Mouse (Mus musculus): ENCODE data around the gene Msh6. TPM values are rescaled to one million over a fixed set of nuclear protein-coding genes. Genes with fewer than 3 reads are reported as not detected.
"Not testable (repeated sequence)": the region's sequence is repeated elsewhere in the genome, so short reads cannot be mapped to it uniquely, and the experiment has no call there.

Gene Msh6
- 82.3 and 85.9 TPM in 2 replicates for total RNA-seq (2014; fragmentation: Nextera tagmentation)
- total RNA-seq (2017): 101 and 118 TPM in 2 replicates
- polyA plus RNA-seq (2012): 27.0 and 27.7 TPM in 2 replicates

DNA sequence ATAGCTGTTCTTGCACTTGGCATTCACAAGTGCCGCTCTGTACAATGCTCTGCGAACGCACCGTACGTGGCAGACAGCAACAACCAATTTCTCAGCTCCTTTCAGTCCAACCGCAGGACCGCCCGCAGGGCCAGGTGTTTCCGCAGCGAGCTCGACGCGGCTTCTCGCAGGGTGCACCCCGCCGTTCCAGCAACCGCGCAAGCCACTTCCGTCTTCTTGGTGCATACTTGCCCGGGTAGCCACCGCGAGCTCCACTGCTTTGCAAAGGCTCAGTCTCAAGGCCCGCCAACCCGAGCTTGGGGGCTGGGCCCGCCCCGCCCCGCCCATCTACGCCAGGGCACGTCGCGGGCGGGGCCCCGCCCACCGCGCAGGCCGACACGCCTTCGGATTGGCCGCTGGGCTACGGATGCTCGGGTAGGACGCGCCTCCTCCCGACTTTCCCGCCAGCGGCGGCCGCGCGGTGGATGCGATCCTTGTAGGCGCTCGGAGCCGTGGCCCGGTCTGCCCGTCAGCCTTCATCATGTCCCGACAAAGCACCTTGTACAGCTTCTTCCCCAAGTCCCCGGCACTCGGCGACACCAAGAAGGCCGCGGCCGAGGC lies at the start of gene Msh6:
Gene Msh6, plus strand, starts transcription at position 434 of the 600 bp plus-strand sequence.
- peak within 1 kb of the TSS; percentile 96 for H3K4me3 ChIP-seq (ENCODE audit: low read depth, low read length)
- ATAC-seq (ENCODE audit: extremely low read depth, insufficient number of reproducible peaks, low FRiP score, poor library complexity, severe bottlenecking) (peak; percentile 84), DNase-seq (ENCODE audit: low spot score) (peak; percentile 90)
- TF ChIP-seq TAL1 (conservative IDR thresholded peaks at IDR 0.05; ENCODE audit: low read depth, low read length): no peak
- TF ChIP-seq GATA2 (IDR thresholded peaks at IDR 0.05; ENCODE audit: borderline replicate concordance, low read depth, low read length): no peak
- TF ChIP-seq POLR2AphosphoS5 (IDR thresholded peaks at IDR 0.05; ENCODE audit: insufficient replicate concordance, low read depth, low read length): no peak
- no peak for TF ChIP-seq CTCF (IDR thresholded peaks at IDR 0.05; ENCODE audit: low read depth, low read length)
- no peak for TF ChIP-seq GATA1 (IDR thresholded peaks at IDR 0.05; ENCODE audit: borderline replicate concordance, low read length)
- peaks cover 48% of the 10 kb centered on the region for H3K4me1 ChIP-seq (ENCODE audit: insufficient read depth, low read depth, low read length)
- H3K9me3 ChIP-seq (replicated peaks): peaks cover 12% of the 10 kb centered on the region
- no peaks in the 10 kb centered on the region for H3K27me3 ChIP-seq (ENCODE audit: insufficient read depth, low read length)
- peaks cover 22% of the 10 kb centered on the region for H3K36me3 ChIP-seq (replicated peaks)

DNA sequence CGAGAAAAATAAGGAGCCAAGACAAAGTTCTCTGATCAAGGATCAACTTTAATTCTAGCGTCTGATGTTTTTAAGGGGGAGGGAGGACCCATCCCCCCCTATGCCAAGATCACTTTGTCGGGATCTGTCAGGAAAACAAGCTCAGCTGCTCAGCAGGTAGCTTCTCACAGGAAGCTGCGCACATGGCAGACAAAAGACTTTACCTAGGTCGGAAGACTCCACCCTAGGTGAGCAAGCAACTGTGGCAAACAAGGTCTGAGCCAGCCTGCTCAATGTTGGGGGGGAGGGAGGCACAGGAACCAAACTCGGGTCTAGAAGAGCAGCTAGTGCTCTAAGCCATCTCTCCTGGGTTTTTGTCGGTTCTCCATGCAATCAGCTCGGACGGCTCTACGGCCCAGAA lies 40.5 kb upstream of the Msh6 start:
- Histone ChIP-seq H3K27me3 (ENCODE audit: insufficient read depth, low read length) (no peaks in the 10 kb centered on the region), H3K4me1 (ENCODE audit: insufficient read depth, low read depth, low read length) (no peaks in the 10 kb centered on the region), H3K4me3 (ENCODE audit: low read depth, low read length) (no peak overlapping the region), H3K9me3 (replicated peaks) (no peaks in the 10 kb centered on the region), H3K36me3 (replicated peaks) (no peaks in the 10 kb centered on the region)
- no peak for TF ChIP-seq POLR2AphosphoS5 (IDR thresholded peaks at IDR 0.05; ENCODE audit: insufficient replicate concordance, low read depth, low read length)
- TF ChIP-seq GATA1 (IDR thresholded peaks at IDR 0.05; ENCODE audit: borderline replicate concordance, low read length): no peak
- no peak for TF ChIP-seq GATA2 (IDR thresholded peaks at IDR 0.05; ENCODE audit: borderline replicate concordance, low read depth, low read length)
- no peak for TF ChIP-seq TAL1 (conservative IDR thresholded peaks at IDR 0.05; ENCODE audit: low read depth, low read length)
- TF ChIP-seq CTCF (IDR thresholded peaks at IDR 0.05; ENCODE audit: low read depth, low read length): no peak
- ATAC-seq (ENCODE audit: extremely low read depth, insufficient number of reproducible peaks, low FRiP score, poor library complexity, severe bottlenecking): no peak
- no peak for DNase-seq (ENCODE audit: low spot score)

- no peaks in the 10 kb centered on the region for H3K4me1 ChIP-seq (ENCODE audit: insufficient read depth, low read depth, low read length)
- H3K36me3 ChIP-seq (replicated peaks): no peaks in the 10 kb centered on the region
- H3K4me3 ChIP-seq (ENCODE audit: low read depth, low read length): no peak overlapping the region
- H3K27me3 ChIP-seq (ENCODE audit: insufficient read depth, low read length): no peaks in the 10 kb centered on the region
- DNase-seq (ENCODE audit: low spot score): no peak
- no peaks in the 10 kb centered on the region for H3K9me3 ChIP-seq (replicated peaks)
- TF ChIP-seq GATA1 (IDR thresholded peaks at IDR 0.05; ENCODE audit: borderline replicate concordance, low read length): no peak
- TF ChIP-seq TAL1 (conservative IDR thresholded peaks at IDR 0.05; ENCODE audit: low read depth, low read length): no peak
- no peak for TF ChIP-seq CTCF (IDR thresholded peaks at IDR 0.05; ENCODE audit: low read depth, low read length)
- TF ChIP-seq GATA2 (IDR thresholded peaks at IDR 0.05; ENCODE audit: borderline replicate concordance, low read depth, low read length): no peak
- TF ChIP-seq POLR2AphosphoS5 (IDR thresholded peaks at IDR 0.05; ENCODE audit: insufficient replicate concordance, low read depth, low read length): no peak
- no peak for ATAC-seq (ENCODE audit: extremely low read depth, insufficient number of reproducible peaks, low FRiP score, poor library complexity, severe bottlenecking)
Observed at GRCm38 (mm10) chr17:87934736-87935135, 40.1 kb upstream of the Msh6 start.

- Histone ChIP-seq H3K36me3 (replicated peaks) (no peaks in the 10 kb centered on the region), H3K9me3 (replicated peaks) (no peaks in the 10 kb centered on the region), H3K27me3 (ENCODE audit: insufficient read depth, low read length) (no peaks in the 10 kb centered on the region), H3K4me1 (ENCODE audit: insufficient read depth, low read depth, low read length) (no peaks in the 10 kb centered on the region), H3K4me3 (ENCODE audit: low read depth, low read length) (no peak overlapping the region)
- no peak for TF ChIP-seq GATA2 (IDR thresholded peaks at IDR 0.05; ENCODE audit: borderline replicate concordance, low read depth, low read length)
- TF ChIP-seq TAL1 (conservative IDR thresholded peaks at IDR 0.05; ENCODE audit: low read depth, low read length): no peak
- no peak for TF ChIP-seq CTCF (IDR thresholded peaks at IDR 0.05; ENCODE audit: low read depth, low read length)
- no peak for TF ChIP-seq GATA1 (IDR thresholded peaks at IDR 0.05; ENCODE audit: borderline replicate concordance, low read length)
- TF ChIP-seq POLR2AphosphoS5 (IDR thresholded peaks at IDR 0.05; ENCODE audit: insufficient replicate concordance, low read depth, low read length): no peak
- ATAC-seq (ENCODE audit: extremely low read depth, insufficient number of reproducible peaks, low FRiP score, poor library complexity, severe bottlenecking) (no peak), DNase-seq (ENCODE audit: low spot score) (no peak)
Observed at GRCm38 (mm10) chr17:87936156-87936555, 38.7 kb upstream of the Msh6 start.

GRCm38 (mm10) chr17:87948965-87949584 lies 25.8 kb upstream of the Msh6 start:
- no peak for TF ChIP-seq GATA2 (IDR thresholded peaks at IDR 0.05; ENCODE audit: borderline replicate concordance, low read depth, low read length)
- peak; percentile 99 for TF ChIP-seq CTCF (IDR thresholded peaks at IDR 0.05; ENCODE audit: low read depth, low read length)
- no peaks in the 10 kb centered on the region; the same call in 1 of the 2 replicates for H3K9me3 ChIP-seq (replicated peaks)
- H3K36me3 ChIP-seq (replicated peaks): no peaks in the 10 kb centered on the region
- no peaks in the 10 kb centered on the region for H3K27me3 ChIP-seq (ENCODE audit: insufficient read depth, low read length)
- H3K4me1 ChIP-seq (ENCODE audit: insufficient read depth, low read depth, low read length): peaks cover 16% of the 10 kb centered on the region
- peak; percentile 52 for DNase-seq (ENCODE audit: low spot score)
- ATAC-seq (ENCODE audit: extremely low read depth, insufficient number of reproducible peaks, low FRiP score, poor library complexity, severe bottlenecking): peak; percentile 93
- no peak overlapping the region for H3K4me3 ChIP-seq (ENCODE audit: low read depth, low read length)

- not testable (repeated sequence) for H3K36me3 ChIP-seq (replicated peaks); H3K4me3 ChIP-seq (ENCODE audit: low read depth, low read length); H3K27me3 ChIP-seq (ENCODE audit: insufficient read depth, low read length); ATAC-seq (ENCODE audit: extremely low read depth, insufficient number of reproducible peaks, low FRiP score, poor library complexity, severe bottlenecking); DNase-seq (ENCODE audit: low spot score)
- Histone ChIP-seq H3K9me3 (replicated peaks) (peaks cover 13% of the 10 kb centered on the region; the same call in 1 of the 2 replicates), H3K4me1 (ENCODE audit: insufficient read depth, low read depth, low read length) (peaks cover 44% of the 10 kb centered on the region)
Observed at GRCm38 (mm10) chr17:87954618-87955124, 20.2 kb upstream of the Msh6 start.
